Mouse (Mus musculus) inflammation-experienced regulatory T-cells (primary cell): ENCODE results near the gene U2af2. TPM values are rescaled to one million over a fixed set of nuclear protein-coding genes. Genes with fewer than 3 reads are reported as not detected.

ENCODE experiments used
- polyA plus RNA-seq, 2 experiments: library from polyadenylated mRNA; unstranded; fragments of 100-300 nt; shearing (Covaris generic); gene quantifications; one replicate each; pipeline ENCODE4 v1.2.1; 2017

Gene U2af2
- 100 to 1,000 TPM in 1 of 2 experiments, 10 to 100 TPM in 1; 92.7 to 102 TPM for polyA plus RNA-seq

DNA sequence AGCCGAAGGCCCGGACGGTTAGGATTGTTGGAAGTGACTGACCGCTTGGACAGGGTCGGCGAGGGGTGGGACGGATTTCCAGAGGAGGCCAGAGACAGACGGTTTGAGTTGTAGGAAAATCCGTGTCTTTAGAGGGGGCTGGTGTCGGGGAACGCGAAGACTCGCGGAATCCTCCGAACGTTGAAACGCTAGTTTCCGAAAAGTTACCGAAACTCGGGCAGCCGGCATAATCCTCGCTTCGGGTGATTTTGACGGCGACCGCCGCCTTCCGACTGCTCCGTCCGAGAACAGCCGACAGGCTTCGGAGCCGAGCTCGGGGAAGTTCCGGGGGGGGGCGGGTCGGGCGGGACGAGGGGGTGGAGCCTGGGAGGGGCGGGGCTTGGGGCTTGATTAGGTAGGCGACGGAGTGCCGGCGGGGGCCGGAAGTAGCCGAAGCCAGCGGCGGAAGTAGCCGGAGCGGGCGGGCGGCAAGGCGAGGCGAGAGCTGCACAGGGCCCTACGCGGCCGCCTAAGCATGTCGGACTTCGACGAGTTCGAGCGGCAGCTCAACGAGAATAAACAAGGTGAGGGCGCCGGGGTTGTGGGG, at the start of gene U2af2:
Gene U2af2, plus strand, starts transcription at position 370 of the 586 bp plus-strand sequence.

DNA sequence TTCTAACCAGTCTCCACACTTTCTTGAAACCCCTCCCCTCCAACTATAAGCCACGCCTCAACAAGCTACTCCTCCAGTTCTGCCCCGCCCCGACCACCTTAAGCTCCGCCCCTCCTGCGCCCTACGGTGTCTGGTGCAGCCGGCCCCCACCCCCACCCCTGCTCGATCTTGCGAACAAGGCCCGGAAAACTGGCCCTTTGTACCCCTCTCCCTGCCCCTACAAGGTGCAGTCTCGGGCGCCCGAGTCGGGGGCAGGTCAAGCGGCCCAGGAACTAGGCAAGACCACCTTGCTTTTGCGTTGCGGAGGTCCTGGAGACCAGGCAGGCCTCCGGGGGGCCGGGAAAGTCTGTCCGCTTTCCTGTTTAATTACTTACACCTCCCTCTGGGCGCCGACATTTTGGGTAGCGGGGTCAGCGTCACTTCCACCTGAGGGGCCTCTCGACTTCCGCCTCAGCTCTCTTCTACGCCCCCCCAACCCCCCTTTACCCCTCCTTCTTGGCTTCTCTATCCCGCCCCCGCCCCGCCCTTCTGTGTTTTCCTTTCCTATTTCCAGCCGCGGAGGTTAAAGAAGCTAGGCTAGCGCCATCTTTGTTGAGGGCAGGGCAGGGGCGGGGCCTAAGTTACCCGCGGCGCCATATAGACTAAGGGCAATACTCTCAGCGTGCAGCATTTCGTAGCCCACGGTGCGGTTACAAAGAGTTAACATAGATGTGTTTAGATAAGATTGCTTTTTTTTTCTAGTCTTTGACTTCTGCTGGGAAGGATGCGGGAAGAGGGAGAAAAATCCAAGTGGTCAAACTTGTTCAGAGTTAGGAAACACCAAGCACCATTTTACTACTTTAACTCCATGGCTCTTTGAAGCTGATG, 47.5 kb upstream of the U2af2 start, which contains the start of the genes Zfp524 and Fiz1:
Gene Zfp524, plus strand, starts transcription at position 165 of the 867 bp plus-strand sequence.
Gene Fiz1, minus strand, starts transcription at position 447 of the 867 bp plus-strand sequence.

DNA sequence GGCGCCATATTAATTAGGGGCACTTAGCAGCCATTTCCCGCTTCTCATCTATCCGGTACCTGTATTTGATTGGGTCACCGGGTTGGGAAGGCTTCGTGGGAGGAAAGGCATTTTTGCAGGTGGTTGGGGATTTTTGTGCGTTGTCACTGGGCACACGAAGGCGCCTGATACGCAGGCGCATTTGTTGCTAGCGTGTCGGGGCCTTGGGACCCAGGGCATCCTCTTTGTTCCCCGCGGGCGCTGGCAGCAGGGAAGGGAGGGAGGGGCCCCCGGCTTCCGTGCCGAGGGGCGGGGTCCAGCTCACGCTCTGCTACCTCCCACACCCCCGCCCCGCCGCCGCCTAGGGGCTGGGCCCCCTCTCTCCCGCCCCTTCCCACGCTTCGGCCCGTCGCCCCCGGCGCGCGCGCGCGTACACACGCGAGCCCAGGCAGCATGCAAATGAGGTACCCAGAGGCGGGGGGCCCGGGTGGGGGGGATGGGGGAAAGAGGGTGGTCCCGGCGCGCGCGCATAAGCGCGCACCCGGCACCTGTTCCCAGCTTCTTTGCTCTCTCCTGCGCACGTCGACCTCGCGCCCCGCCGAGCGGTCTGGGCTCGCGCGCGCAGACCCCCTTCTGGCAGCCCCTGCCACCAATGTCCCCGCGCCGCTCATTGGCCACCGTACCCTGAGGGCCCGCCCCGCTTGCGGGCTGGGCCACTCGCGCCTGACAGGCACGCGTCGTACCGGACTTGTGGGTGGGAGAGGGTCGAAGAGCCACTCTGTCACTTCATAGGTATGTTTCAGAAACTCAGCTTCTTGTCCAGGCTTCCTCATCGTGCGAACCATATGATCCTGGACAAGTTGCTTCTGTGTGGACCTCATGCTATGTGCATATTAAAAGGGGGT, 46.6 kb upstream of the U2af2 start, which contains the start of gene Gm44973:
Gene Gm44973, plus strand, starts transcription at position 379 of the 884 bp plus-strand sequence.

DNA sequence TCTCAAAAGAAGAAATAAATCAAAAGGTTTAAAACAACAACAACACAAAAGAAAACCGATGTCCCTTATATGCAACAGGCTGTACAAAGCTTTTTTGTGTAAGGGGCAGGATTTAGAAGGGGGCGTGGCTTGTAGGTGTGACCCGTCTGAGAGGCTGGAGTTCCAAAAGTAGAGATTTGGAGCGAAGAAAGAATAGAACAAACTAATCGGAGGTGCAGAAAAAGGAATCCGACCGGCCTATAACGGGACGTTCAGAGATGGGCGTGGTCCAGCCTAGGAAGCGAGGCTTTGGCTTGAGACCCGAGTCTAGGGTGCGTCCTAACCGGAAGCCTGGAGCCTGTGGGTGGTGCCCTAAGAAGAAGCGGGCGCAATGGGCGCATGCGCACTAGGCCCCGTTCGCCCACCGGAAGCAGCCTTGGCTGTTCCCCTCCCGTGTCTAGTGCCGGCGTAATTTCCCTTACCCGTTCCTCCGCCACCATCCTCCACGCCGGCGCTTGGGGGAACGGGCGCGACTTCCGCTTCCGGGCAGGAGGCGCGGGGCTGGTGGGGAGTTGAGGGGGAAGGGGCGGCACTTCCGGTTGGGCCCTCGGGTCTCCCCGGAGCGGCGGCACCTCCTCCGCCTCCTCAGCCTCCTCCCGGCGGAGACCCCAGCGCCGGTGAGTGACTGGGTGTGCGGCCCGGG, 41.8 kb upstream of the U2af2 start, which contains the start of the genes Zfp865 and Ccdc106:
Gene Zfp865, plus strand, starts transcription at position 377 of the 682 bp plus-strand sequence.
Gene Ccdc106, plus strand, starts transcription at position 554 of the 682 bp plus-strand sequence.

DNA sequence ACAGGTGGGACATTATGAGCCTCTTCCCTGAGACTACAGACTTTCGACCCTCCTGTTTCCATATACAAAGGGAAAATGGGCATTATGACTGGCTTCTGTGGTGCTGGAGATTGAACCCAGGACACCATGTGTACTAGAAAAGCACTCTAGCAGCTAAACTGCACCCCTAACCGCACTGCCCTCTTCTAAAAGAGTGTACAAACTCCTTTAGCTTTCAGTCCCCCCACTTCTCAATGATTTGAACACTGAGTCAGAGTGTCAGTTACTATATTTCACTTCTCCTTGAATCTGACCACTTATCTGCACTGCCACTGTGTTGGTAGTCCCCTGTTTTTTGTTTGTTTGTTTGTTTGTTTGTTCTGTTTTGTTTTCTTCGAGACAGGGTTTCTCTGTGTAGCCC, 28.1 kb upstream of the U2af2 start, which contains the start of gene 4632433K11Rik:
Gene 4632433K11Rik, plus strand, starts transcription at position 301 of the 400 bp plus-strand sequence.

DNA sequence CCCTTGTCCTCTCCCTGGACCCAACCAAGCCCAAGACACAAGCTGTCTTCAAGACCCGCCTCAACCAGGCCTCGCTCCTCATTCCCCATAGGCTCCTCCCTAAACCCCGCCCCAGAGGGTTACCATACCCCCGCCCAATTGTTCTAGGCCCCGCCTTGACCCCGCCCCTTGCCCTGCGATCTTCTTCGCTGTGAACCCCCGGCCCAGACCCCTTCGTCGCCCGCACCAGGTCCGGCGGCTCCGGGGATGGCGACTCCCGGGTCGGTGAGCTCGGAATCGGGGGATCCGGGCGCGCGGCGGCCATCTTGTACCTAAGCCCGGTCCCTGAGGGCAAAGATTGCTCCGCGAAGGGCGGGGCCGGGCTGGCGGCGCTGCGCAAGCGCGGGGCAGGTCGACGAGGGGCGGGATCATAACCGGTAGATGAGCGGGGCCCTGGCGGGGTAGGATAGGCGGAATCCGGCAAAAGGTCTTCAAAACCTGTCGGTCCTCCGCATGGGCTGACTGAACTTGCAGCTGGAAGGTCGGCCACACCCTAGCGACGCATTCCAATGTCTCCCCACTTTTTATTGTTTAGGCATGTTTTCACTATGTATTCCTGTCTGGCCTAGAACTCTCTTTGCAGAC, 23.7 kb upstream of the U2af2 start, which contains the start of gene Zfp784:
Gene Zfp784, minus strand, starts transcription at position 338 of the 624 bp plus-strand sequence.

DNA sequence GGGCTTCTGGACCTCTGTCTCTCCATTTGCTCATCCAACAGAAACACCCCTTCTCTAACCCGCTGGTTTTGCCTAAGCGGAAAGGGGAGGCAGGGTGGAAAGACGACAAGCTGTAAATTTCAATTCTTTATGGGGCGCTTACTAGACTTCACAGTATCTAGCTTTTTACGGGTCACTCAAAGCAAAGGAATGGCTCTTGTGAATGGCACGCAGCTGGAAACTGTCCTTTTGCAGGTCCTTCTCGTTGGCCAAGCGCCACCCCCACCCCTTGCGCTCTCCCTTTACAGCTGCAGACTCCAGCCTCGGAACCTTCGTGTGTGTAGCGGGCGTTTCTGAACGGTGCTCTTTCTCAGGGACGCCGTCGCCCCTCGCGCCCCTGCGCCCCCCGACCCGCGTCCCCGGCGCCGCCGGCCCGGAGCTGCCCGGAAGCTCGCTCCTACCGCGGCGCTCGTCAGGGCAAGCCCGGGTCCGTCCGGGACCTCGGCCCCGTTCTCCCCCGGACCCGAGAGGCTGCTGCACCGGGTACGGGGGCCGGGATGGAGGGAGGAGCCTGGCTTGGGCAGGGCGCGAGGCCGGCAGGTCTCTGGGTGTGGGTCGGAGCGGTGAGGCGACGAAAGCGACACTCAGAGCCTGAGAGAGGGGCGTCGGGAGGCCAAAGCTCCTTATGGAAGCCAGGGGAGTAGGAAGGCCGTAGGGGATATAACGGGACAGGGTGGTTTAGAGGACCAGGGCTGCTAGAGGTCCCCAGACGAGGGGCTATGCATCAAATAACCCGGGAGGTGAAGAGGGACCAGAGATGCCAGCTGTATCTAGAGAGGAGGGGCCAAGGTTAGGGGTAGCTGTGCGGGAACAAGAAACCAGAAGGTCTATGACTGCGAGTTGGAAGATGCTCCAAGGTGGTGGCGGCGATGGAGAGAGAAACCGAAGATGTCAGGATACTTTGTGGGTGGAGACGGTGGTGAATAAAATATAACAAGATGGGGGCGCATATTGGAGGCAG, 10.4 kb upstream of the U2af2 start, which contains the start of gene Zfp580:
Gene Zfp580, plus strand, starts transcription at position 346 of the 1,000 bp plus-strand sequence.

DNA sequence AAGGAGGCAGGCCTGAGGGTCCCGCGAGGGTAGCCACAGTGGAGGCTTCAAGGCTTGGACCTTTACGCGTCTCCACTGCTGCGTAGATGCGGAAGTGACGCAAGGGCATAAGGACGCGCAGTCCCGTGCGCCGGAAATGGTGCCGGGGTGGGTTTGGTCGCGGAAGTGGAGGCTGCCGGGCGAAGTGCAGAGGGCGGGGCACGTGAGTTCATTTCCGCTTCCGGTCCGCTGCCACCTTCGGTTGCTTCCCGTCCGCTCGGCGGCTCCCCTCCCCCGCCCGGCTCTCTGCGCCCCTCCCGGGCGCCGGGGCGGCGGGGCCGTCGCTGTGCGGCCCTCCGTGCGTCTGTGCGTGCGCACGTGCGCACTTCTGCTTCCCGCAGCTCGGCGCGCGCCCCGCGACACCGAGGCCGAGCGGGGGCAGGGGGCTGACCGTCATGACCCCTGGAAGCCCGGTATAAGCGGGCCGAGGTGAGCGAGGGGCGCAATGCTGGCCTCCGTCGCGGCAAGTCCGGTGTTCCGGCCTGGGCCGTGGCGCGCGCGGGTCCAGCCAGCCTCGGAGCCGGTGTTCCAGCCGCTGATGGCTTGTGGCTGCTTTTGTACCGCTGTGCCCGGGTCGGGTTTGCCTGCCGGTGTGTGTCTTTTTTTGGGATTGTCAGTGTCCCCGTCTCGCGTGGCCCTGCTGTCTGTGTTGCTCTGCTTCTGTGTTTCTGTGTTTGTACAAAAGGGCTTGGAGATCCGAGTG, 18.2 kb downstream of the U2af2 start, which contains the start of gene Epn1:
Gene Epn1, plus strand, starts transcription at position 226 of the 742 bp plus-strand sequence.

DNA sequence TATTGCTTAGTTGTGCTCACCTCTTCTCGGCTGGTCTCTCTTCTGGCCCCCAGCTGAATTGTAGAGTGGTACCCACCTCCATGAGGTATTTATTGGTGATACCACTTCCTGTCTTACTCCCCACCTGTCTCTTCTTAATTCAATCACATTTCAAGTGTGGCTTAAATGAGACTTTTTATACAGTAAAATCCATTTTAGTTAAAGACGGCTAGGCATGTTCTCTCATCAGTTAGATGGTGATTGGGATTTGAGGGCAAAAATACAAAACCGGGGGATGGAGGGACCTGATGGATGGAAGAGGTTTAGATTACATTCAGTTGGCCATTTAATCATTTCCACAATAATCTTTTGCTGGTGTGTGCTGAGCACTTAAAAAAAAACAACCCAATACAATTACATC, 54.9 kb downstream of the U2af2 start, which contains the start of gene Rfpl4:
Gene Rfpl4, minus strand, starts transcription at position 101 of the 400 bp plus-strand sequence.

DNA sequence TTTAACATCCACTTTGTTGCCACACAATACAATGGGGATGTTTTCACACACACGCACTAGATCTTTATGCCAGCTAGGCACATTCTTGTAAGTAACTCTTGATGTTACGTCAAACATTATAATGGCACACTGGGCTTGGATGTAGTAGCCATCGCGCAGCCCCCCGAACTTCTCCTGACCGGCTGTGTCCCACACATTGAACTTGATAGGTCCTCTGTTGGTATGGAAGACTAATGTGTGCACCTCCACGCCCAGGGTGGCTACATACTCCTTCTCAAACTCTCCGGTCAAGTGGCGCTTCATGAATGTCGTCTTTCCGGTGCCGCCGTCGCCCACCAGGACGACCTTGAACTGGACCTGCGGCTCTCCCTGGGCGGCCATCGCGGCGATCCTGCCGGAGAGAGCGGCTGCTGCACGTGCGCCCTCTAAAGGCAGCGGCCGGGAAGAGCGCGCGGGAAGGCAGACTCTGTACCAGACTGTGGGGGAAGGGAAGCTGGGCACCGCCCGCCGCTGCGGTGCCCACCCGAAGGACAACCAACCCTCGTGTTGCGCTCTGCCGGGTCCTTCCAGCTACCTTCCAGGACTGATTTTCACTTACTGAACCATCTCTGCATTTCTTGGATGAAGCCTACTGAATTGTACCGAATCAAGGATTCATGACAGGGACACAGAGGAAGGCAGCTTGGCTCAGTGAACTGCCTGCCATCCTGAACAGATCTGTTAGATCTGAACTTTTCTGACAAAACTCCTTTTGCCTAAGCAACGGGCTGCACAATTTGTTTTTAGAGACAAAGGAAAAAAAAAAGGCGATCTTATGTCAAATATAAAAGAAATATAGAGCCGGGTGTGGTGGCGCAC, 63.8 kb downstream of the U2af2 start, which contains the start of gene Rasl2-9:
Gene Rasl2-9, minus strand, starts transcription at position 402 of the 858 bp plus-strand sequence.

Other genes starting within 250 kb of the U2af2 start
- gene Ube2s, start 249.6 kb upstream of the U2af2 start, polyA plus RNA-seq, result 100 to 1,000 TPM in 1 of 2 experiments, 10 to 100 TPM in 1; 99.5 to 166 TPM
- not detected for gene Shisa7, start 217.4 kb upstream of the U2af2 start, polyA plus RNA-seq
- gene Isoc2b, start 191.9 kb upstream of the U2af2 start, polyA plus RNA-seq, result 10 to 100 TPM; 23.8 to 37.5 TPM
- 1 to 10 TPM in 1 of 2 experiments, under 1 TPM in 1; 0.75 to 1.2 TPM for gene Isoc2a, start 185.0 kb upstream of the U2af2 start, polyA plus RNA-seq
- gene Gm36210, start 155.6 kb upstream of the U2af2 start, polyA plus RNA-seq, result under 1 TPM in 1 of 2 experiments, not detected in 1; 0.12 TPM
- gene Zfp628, start 146.9 kb upstream of the U2af2 start, polyA plus RNA-seq, result 1 to 10 TPM; 2.0 to 2.2 TPM
- under 1 TPM; 0.27 to 0.86 TPM for gene Nat14, start 140.1 kb upstream of the U2af2 start, polyA plus RNA-seq
- gene Ssc5d, start 136.4 kb upstream of the U2af2 start, polyA plus RNA-seq, result under 1 TPM; 0.27 to 0.40 TPM
- gene Sbk2, start 97.7 kb upstream of the U2af2 start, polyA plus RNA-seq, result under 1 TPM in 1 of 2 experiments, not detected in 1; 0.51 TPM
- gene Sbk3, start 91.0 kb upstream of the U2af2 start, polyA plus RNA-seq, result under 1 TPM in 1 of 2 experiments, not detected in 1; 0.26 TPM
- gene Zfp579, start 66.0 kb upstream of the U2af2 start, polyA plus RNA-seq, result 10 to 100 TPM; 20.6 to 23.4 TPM
- gene Zfp524, start 47.7 kb upstream of the U2af2 start, polyA plus RNA-seq, result 10 to 100 TPM; 31.2 to 51.7 TPM
- gene Fiz1, start 47.4 kb upstream of the U2af2 start, polyA plus RNA-seq, result 10 to 100 TPM; 41.3 to 45.3 TPM
- 1 to 10 TPM; 6.1 to 8.1 TPM for gene Gm44973, start 46.6 kb upstream of the U2af2 start, polyA plus RNA-seq
- 1 to 10 TPM; 7.8 to 8.4 TPM for gene Zfp865, start 41.8 kb upstream of the U2af2 start, polyA plus RNA-seq
- not detected for gene Ccdc106, start 41.6 kb upstream of the U2af2 start, polyA plus RNA-seq
- gene 4632433K11Rik, start 28.0 kb upstream of the U2af2 start, polyA plus RNA-seq, result not detected
- gene Zfp784, start 23.7 kb upstream of the U2af2 start, polyA plus RNA-seq, result 1 to 10 TPM; 3.9 to 4.1 TPM
- 1 to 10 TPM; 2.6 to 4.7 TPM for gene Zfp580, start 10.6 kb upstream of the U2af2 start, polyA plus RNA-seq
- 10 to 100 TPM; 24.1 to 34.1 TPM for gene Epn1, start 18.1 kb downstream of the U2af2 start, polyA plus RNA-seq
- under 1 TPM in 1 of 2 experiments, not detected in 1; 0.22 TPM for gene Rfpl4, start 54.8 kb downstream of the U2af2 start, polyA plus RNA-seq
- gene Rasl2-9, start 63.8 kb downstream of the U2af2 start, polyA plus RNA-seq, result 1 to 10 TPM in 1 of 2 experiments, not detected in 1; 2.4 TPM
- gene Vmn1r55, start 87.5 kb downstream of the U2af2 start, polyA plus RNA-seq, result under 1 TPM; 0.04 to 0.17 TPM
- not detected for gene Vmn1r56, start 134.6 kb downstream of the U2af2 start, polyA plus RNA-seq
- gene Vmn1r57, start 156.3 kb downstream of the U2af2 start, polyA plus RNA-seq, result under 1 TPM in 1 of 2 experiments, not detected in 1; 0.65 TPM